Mouse (Mus musculus): ENCODE results near the gene Cpt1b. TPM values are rescaled to one million over a fixed set of nuclear protein-coding genes. Genes with fewer than 3 reads are reported as not detected.

The Cpt1b gene
- polyA plus RNA-seq, 1 experiment from 2014 or later = 0.46 TPM

GRCm38 (mm10) chr15:89430341-89430740 lies 4.7 kb upstream of the Cpt1b start:
- no peak for ATAC-seq
- Histone ChIP-seq H3K27ac (ENCODE audit: low read depth, low read length) (peak overlapping the region; percentile 99), H3K27me3 (replicated peaks; ENCODE audit: control insufficient read depth, insufficient read depth, low read length) (no peaks in the 10 kb centered on the region), H3K4me2 (replicated peaks; ENCODE audit: low read depth) (peak overlapping the region; percentile 94), H3K9me3 (ENCODE audit: control insufficient read depth) (no peaks in the 10 kb centered on the region), H3K36me3 (ENCODE audit: control insufficient read depth, insufficient read depth) (peaks cover 22% of the 10 kb centered on the region), H3K9ac (ENCODE audit: low read depth, low read length) (peak overlapping the region; percentile 83; the same call in 1 of the 2 replicates), H3K4me3 (ENCODE audit: low read depth, low read length) (peak overlapping the region; percentile 82), H3K4me1 (replicated peaks; ENCODE audit: control insufficient read depth, insufficient read depth, low read length) (peaks cover 8% of the 10 kb centered on the region; the same call in 1 of the 2 replicates)
- WGBS = 42% methylated on average over 6 of the region's 6 CpGs
- TF ChIP-seq CTCF (IDR thresholded peaks at IDR 0.05; ENCODE audit: low read depth) = peak; percentile 46

GRCm38 (mm10) chr15:89429352-89430221 lies 3.9 kb upstream of the Cpt1b start, which contains the start of the genes C730034F03Rik, Gm44502 and Chkb:
Gene C730034F03Rik (plus strand): TSS chr15:89429589.
Gene Gm44502 (minus strand): TSS chr15:89429696.
Gene Chkb (minus strand): TSS chr15:89429908.
- under 1% methylated on average over 70 of the region's 70 CpGs for WGBS
- Histone ChIP-seq H3K4me2 (replicated peaks; ENCODE audit: low read depth) (peak within 1 kb of the TSS; percentile 94), H3K4me3 (ENCODE audit: low read depth, low read length) (peak within 1 kb of the TSS; percentile 82), H3K27ac (ENCODE audit: low read depth, low read length) (peak within 1 kb of the TSS; percentile 99), H3K9me3 (ENCODE audit: control insufficient read depth) (no peaks in the 10 kb centered on the region), H3K27me3 (replicated peaks; ENCODE audit: control insufficient read depth, insufficient read depth, low read length) (no peaks in the 10 kb centered on the region), H3K4me1 (replicated peaks; ENCODE audit: control insufficient read depth, insufficient read depth, low read length) (peaks cover 8% of the 10 kb centered on the region; the same call in 1 of the 2 replicates), H3K36me3 (ENCODE audit: control insufficient read depth, insufficient read depth) (peaks cover 22% of the 10 kb centered on the region), H3K9ac (ENCODE audit: low read depth, low read length) (peak within 1 kb of the TSS; percentile 83)
- ATAC-seq = peak; percentile 93
- no peak for TF ChIP-seq CTCF (IDR thresholded peaks at IDR 0.05; ENCODE audit: low read depth)

GRCm38 (mm10) chr15:89428821-89429351 lies 3.2 kb upstream of the Cpt1b start:
- ATAC-seq = peak; percentile 14
- peak overlapping the region; percentile 82 for H3K4me3 ChIP-seq (ENCODE audit: low read depth, low read length)
- H3K36me3 ChIP-seq (ENCODE audit: control insufficient read depth, insufficient read depth) = peaks cover 22% of the 10 kb centered on the region
- peak overlapping the region; percentile 83 for H3K9ac ChIP-seq (ENCODE audit: low read depth, low read length)
- TF ChIP-seq CTCF (IDR thresholded peaks at IDR 0.05; ENCODE audit: low read depth) = no peak
- H3K27ac ChIP-seq (ENCODE audit: low read depth, low read length) = peak overlapping the region; percentile 99
- H3K4me2 ChIP-seq (replicated peaks; ENCODE audit: low read depth) = peak overlapping the region; percentile 94
- WGBS = 3% methylated on average over 22 of the region's 22 CpGs
- no peaks in the 10 kb centered on the region for H3K9me3 ChIP-seq (ENCODE audit: control insufficient read depth)
- peaks cover 8% of the 10 kb centered on the region; the same call in 1 of the 2 replicates for H3K4me1 ChIP-seq (replicated peaks; ENCODE audit: control insufficient read depth, insufficient read depth, low read length)
- H3K27me3 ChIP-seq (replicated peaks; ENCODE audit: control insufficient read depth, insufficient read depth, low read length) = no peaks in the 10 kb centered on the region

GRCm38 (mm10) chr15:89428136-89428790 lies 2.6 kb upstream of the Cpt1b start:
- ATAC-seq = no peak
- no peaks in the 10 kb centered on the region for H3K27me3 ChIP-seq (replicated peaks; ENCODE audit: control insufficient read depth, insufficient read depth, low read length)
- peak overlapping the region; percentile 82 for H3K4me3 ChIP-seq (ENCODE audit: low read depth, low read length)
- peaks cover 29% of the 10 kb centered on the region for H3K36me3 ChIP-seq (ENCODE audit: control insufficient read depth, insufficient read depth)
- peak overlapping the region; percentile 83; the same call in 1 of the 2 replicates for H3K9ac ChIP-seq (ENCODE audit: low read depth, low read length)
- WGBS = 86% methylated on average over 19 of the region's 19 CpGs
- H3K27ac ChIP-seq (ENCODE audit: low read depth, low read length) = no peak overlapping the region
- peak overlapping the region; percentile 94 for H3K4me2 ChIP-seq (replicated peaks; ENCODE audit: low read depth)
- H3K4me1 ChIP-seq (replicated peaks; ENCODE audit: control insufficient read depth, insufficient read depth, low read length) = peaks cover 8% of the 10 kb centered on the region; the same call in 1 of the 2 replicates
- TF ChIP-seq CTCF (IDR thresholded peaks at IDR 0.05; ENCODE audit: low read depth) = no peak
- H3K9me3 ChIP-seq (ENCODE audit: control insufficient read depth) = no peaks in the 10 kb centered on the region

GRCm38 (mm10) chr15:89426716-89427115 lies 1.1 kb upstream of the Cpt1b start:
- H3K9me3 ChIP-seq (ENCODE audit: control insufficient read depth) = no peaks in the 10 kb centered on the region
- WGBS = 97% methylated on average over 10 of the region's 10 CpGs
- no peak for TF ChIP-seq CTCF (IDR thresholded peaks at IDR 0.05; ENCODE audit: low read depth)
- no peaks in the 10 kb centered on the region for H3K27me3 ChIP-seq (replicated peaks; ENCODE audit: control insufficient read depth, insufficient read depth, low read length)
- H3K4me3 ChIP-seq (ENCODE audit: low read depth, low read length) = no peak overlapping the region
- H3K36me3 ChIP-seq (ENCODE audit: control insufficient read depth, insufficient read depth) = peaks cover 29% of the 10 kb centered on the region
- H3K27ac ChIP-seq (ENCODE audit: low read depth, low read length) = no peak overlapping the region
- ATAC-seq = no peak
- H3K9ac ChIP-seq (ENCODE audit: low read depth, low read length) = no peak overlapping the region
- H3K4me1 ChIP-seq (replicated peaks; ENCODE audit: control insufficient read depth, insufficient read depth, low read length) = peaks cover 8% of the 10 kb centered on the region; the same call in 1 of the 2 replicates
- H3K4me2 ChIP-seq (replicated peaks; ENCODE audit: low read depth) = no peak overlapping the region

GRCm38 (mm10) chr15:89424621-89425020 lies 1.0 kb downstream of the Cpt1b start:
- no peak for ATAC-seq
- WGBS = 82% methylated on average over 8 of the region's 8 CpGs
- H3K27me3 ChIP-seq (replicated peaks; ENCODE audit: control insufficient read depth, insufficient read depth, low read length) = no peaks in the 10 kb centered on the region
- no peak overlapping the region for H3K27ac ChIP-seq (ENCODE audit: low read depth, low read length)
- peaks cover 36% of the 10 kb centered on the region for H3K36me3 ChIP-seq (ENCODE audit: control insufficient read depth, insufficient read depth)
- 0 out of 2 replicates have a peak, but pooled peaks cover 8% of the 10 kb centered on the region for H3K4me1 ChIP-seq (replicated peaks; ENCODE audit: control insufficient read depth, insufficient read depth, low read length)
- H3K9ac ChIP-seq (ENCODE audit: low read depth, low read length) = no peak overlapping the region
- H3K9me3 ChIP-seq (ENCODE audit: control insufficient read depth) = no peaks in the 10 kb centered on the region
- no peak overlapping the region for H3K4me3 ChIP-seq (ENCODE audit: low read depth, low read length)
- no peak for TF ChIP-seq CTCF (IDR thresholded peaks at IDR 0.05; ENCODE audit: low read depth)
- H3K4me2 ChIP-seq (replicated peaks; ENCODE audit: low read depth) = no peak overlapping the region
